Mouse (Mus musculus) cerebral cortex, adult 2 months (tissue): ENCODE data around the gene Adamts1.

Source experiments
- WGBS: fragments of 180-500 bp; shearing (Covaris S2); methylation state at CpG from one replicate; pipeline ENCODE4 v1.1.7; 2018; 5-methylcytosine and 5-hydroxymethylcytosine counted together

The Adamts1 gene

DNA sequence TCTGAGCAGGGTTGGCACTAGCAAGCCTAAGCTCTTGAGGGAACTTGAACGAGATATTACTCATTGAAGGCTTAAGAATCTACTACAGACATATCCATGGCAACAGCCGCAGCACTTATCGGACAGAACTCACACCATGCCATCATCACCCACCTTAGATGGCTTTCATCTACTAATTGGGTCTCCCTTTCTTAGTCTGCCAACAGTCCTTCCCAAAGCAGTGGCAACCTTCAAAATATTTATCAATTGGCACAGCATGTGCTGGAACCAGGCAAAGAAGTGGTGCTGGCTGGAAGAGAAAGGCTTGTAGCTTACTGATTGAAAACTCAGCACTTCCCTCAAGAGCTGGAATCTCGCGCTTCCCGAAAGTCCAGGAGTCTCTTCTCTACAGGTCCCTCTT is 37.7 kb downstream of the Adamts1 start:
- 31% methylated on average over 6 of the region's 6 CpGs for WGBS

DNA sequence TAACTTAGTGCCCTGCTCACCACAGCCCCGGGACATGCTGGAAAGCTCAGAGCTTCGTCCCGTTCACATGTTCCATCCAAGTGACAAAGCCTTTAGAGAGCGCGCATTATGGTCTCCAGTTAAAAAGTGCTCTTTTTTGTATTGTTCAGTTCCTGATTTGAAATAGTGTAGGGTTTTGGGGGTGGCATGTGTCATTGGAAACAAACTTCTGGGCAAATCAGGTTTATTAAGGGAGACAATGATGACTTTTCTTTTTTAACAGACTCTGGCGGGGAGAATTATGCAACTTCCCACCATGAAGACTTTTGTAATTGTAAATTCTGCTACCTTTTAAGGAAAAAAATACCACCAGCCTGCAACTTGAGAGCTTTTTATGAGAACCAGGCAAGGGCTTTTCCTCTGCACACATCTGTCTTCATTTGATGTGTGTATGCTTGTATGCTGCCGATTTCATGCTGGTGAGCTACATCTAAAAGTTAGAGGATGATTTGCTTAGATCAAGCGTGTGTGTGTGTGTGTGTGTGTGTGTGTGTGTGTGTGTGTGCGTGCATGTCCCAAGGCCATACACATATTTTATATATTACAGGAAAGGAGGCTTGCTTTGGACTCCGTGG is 40.8 kb downstream of the Adamts1 start:
- WGBS, result 89% methylated on average over 10 of the region's 10 CpGs

DNA sequence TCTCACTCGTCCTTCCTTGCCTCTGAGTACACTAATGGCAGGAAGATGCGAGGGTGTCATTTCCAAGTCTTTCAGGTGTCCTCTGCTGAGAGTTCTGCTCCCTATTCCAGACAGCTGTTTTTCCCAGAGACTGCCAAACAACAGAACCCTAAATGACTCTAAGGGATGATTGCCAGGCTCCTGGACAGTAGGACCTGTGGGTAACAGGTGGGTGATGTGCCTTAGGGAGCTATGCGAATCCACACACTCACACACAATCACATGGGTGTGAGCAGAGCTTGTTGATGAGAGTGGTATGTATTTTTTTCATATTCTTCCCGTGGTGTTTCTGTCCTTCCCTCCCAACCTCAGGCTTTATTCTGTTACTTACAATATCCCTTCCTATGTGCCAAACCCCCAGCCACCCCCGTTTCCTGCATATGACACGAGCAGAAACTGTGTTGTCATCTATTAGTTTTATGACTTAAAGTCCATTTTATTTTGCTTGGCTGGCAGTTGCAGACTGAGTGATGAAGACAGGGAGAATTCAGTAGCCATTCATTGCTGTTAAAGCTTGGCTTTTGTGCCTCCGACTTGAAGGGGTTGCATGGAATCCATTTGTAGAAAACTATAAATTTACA is 41.8 kb downstream of the Adamts1 start:
- WGBS, result 82% methylated on average over 7 of the region's 7 CpGs

DNA sequence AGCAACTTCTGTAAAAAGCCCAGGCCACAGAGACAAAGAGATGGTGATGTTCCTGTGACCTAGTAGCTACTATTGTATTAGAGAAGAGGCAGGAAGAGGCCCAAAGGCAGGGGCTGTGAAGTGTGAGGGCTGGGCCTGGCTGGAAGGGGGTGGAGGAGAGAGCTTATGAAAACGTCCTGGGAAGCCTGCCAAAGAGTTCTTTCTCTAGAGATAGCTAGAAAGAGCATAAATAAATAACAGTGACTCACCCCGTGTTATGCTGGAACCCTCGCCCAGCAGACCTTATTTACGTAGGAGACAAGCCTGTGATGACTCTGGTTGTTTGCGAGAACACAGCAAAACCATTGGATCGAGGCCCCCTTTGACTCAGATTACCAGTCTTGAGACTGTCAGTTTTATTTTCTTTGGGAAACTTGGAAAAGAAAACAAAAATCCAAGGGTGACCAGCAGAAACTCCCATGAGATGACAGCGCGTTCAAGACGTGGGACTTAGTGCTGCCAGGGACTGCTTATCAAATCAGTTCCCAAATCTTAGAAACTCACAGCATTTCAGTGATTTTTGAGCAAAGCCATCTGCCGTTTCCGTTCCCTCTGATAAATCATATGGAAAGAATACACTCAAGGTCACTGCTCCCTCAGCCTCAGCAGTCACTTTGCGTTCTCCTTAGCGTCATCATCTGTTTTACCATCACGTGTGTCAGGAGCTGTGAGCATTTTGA is 46.7 kb downstream of the Adamts1 start:
- 42% methylated on average over 14 of the region's 14 CpGs for WGBS

DNA sequence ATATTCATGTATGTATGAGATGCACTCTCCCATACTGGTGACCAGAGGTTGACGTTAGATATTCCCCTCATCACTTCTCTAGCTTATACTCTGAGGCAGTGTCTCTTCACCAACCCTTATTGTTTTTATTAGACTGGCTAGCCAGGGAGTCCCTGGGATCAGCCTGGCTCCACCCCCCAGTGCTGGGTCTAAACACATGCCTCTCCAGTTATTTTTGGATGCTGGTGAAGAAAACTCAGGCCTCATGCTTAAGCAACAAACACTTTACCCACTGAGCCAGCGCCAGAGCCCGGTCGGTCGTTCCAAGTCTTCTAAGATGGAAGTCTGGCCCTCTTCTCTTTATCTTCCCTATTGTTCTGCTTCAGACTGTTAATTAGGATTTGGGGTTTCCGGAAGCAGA is 53.6 kb downstream of the Adamts1 start:
- WGBS, result 67% methylated on average over 6 of the region's 6 CpGs

DNA sequence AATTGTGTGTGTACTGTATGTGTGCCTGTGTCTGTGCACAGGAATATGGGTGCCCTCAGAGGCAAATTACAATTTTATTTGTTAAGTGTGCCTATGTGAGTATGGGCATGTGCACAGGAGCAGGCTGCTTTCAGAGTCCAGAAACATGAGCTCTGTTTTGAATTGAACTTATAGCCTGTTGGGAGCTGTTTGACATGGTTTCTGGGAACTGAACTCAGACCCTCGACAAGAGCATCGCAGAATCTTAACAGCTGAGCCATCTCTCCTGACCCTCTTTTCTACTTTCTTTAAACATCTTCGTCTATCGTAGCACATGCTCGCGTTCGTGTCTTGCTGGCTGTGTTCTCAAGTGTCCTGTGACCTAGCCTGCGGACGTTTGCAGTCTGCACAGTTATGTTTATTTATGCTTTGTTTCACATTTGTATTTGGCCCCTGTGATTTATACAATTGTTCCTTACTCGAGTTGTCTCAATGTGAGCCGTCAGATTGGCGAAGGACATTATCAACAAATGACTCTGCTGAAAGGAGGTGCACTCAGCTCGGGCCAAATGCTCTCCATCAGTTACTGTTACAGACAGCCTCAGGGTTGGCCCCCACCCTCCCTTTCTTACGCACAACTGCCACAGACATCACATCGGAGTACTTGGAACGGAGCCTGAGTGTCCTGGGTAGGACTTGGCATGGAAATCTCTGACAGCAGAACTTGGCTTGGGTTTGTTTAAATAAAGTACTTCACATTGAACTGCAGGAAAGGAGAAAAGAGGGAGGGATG is 55.1 kb downstream of the Adamts1 start:
- WGBS, result 41% methylated on average over 16 of the region's 16 CpGs

DNA sequence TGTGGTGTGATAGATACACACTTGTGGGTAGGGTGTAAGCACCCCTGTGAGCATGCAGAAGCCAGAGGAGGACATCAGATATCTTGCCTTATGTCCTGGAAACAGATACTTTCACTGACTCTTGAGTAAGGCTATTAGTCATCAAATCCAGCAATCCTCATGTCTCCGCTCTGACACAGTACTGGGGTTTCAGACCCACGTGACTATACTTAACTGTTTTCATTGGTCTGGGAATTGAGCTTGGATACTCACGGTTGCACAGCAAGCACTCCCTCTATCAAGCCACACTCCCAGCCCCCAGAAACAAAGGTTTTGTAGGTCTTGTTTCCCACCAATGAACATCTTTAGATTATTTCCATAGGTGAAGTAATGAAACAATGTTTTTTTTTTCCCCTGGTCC is 56.5 kb downstream of the Adamts1 start:
- WGBS, result 77% methylated on average over 3 of the region's 3 CpGs
